Mouse (Mus musculus) kidney, adult 10 weeks (tissue): ENCODE data around the gene Kcnip3. TPM values are rescaled to one million over a fixed set of nuclear protein-coding genes. Genes with fewer than 3 reads are reported as not detected.

Experiments
- polyA plus RNA-seq: library from polyadenylated mRNA; stranded (reverse); fragments of 350-450 nt; fragmentation: Illumina TruSeq; extraction: RNeasy Lipid Tissue Mini Kit (QIAGEN cat#74804); gene quantifications from one replicate; pipeline ENCODE4 v1.2.3, GENCODE M21; 2014; ENCODE audit warnings: low read depth, low replicate concordance

Gene Kcnip3
- 1.1 TPM for polyA plus RNA-seq

DNA sequence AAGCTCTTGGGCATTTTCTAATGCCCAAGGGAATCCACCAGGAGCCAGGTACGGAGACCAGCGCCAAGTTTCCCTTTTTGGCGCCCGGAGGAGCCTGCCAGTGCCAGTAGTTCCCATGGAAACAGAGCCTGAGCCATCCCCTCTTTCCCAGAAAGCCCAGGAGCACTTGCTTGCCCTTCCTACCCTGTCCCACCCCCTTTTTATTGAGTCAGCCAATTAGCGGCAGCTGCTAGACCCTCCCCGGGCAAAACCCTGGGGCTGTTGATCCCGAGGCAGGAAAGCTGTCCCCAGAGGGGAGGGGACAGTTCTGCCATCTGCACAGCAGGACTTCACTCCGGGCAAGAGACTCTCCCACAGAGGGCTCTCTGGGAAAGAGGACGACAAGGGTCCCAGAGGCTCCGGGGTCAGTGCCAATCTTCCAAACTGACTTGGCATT lies at the start of gene Kcnip3:
Gene Kcnip3, minus strand, starts transcription at position 89 of the 436 bp plus-strand sequence.

DNA sequence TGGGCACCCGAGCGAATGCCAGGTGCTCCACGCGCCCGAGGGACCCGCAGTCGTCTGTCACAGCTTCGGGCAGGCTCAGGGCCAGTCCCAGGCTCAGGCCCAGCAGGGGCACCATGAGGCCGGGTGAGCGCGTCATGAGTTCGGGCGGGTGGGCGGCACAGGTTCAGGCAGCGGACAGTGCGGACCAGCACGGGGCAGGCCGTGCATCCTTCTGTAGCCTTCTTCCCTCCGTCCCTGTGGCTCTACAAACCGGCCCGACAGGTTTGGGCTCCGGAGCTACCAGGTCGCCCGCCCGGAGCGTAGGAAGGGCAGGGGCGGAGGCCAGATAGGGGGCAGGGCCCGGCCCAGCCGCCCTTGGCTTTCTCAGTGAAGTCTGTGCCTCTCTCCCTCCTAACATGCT lies 19.3 kb upstream of the Kcnip3 start, which contains the start of gene Prom2:
Gene Prom2, minus strand, starts transcription at position 283 of the 400 bp plus-strand sequence.

DNA sequence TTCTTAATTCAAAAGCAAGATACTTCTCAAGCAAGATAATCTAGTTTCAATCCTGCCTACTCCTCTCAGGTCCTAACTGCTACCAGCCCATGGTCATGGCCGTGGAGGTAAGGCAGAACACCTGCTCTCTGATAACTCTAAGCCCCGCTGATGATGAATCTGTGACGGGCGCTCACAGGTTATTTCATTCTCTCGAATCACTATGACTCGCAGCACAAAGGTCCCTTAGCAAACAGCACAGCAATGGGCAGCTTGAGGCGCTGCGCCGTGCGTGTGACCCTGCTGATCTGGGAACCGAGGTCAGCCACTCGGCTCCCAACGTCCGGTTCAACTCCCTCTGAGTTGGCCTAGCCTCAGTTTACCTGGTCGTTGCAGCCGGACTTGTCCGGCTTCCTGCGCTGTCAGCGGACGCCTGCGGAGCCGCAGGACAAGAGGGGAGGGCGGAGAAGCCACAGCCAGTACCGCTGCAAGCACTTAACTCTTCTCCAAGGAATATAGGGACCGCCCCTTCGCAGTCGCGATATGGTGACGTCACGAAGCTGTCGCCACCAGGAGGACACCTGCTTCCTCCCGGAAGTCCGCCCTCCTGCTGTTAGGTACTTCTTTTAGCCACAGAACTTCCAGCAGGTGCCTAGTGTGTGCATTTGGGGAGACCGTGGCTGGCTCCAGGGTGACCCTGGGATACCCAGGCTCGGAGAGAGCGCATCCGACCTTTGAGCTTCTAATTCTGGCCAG lies 77.7 kb downstream of the Kcnip3 start, which contains the start of gene Fahd2a:
Gene Fahd2a, minus strand, starts transcription at position 511 of the 735 bp plus-strand sequence.

DNA sequence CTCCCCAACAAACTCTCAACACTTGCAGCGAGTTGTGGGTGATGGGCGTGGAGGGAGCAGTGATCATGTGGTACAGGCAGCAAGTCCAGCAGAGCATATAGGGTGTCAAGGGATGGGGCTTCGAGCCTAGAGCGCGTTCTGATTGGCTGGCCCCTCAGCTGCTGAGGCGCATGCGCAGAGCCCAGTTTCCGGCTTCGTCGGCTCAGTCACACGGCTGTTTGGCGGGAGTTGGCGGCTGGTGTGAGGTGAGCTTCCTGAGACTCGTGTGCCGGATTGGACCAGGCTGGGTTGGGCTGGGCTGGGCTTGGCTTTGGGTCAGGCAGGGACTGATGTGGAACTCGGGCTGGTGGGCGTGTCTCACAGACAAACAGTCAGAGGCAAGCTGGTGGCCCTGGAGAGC lies 96.9 kb downstream of the Kcnip3 start, which contains the start of gene Gpat2:
Gene Gpat2, plus strand, starts transcription at position 223 of the 400 bp plus-strand sequence.

Other genes starting within 250 kb of the Kcnip3 start
- gene Dusp2, start 185.9 kb downstream of the Kcnip3 start, polyA plus RNA-seq: not detected
- gene Astl, start 183.5 kb downstream of the Kcnip3 start, polyA plus RNA-seq: not detected
- gene Adra2b, start 158.9 kb downstream of the Kcnip3 start, polyA plus RNA-seq: 26.5 TPM
- gene Gpat2, start 96.9 kb downstream of the Kcnip3 start, polyA plus RNA-seq: not detected
- 32.9 TPM for gene Fahd2a, start 77.5 kb downstream of the Kcnip3 start, polyA plus RNA-seq
- 12.3 TPM for gene Prom2, start 19.4 kb upstream of the Kcnip3 start, polyA plus RNA-seq
- 5.3 TPM for gene Zfp661, start 65.0 kb upstream of the Kcnip3 start, polyA plus RNA-seq
- 19.1 TPM for gene Mrps5, start 65.1 kb upstream of the Kcnip3 start, polyA plus RNA-seq
- 482 TPM for gene Mal, start 134.6 kb upstream of the Kcnip3 start, polyA plus RNA-seq
- 0.28 TPM for gene Mall, start 207.8 kb upstream of the Kcnip3 start, polyA plus RNA-seq